Mouse (Mus musculus): ENCODE measurements around the gene Zpbp2.

DNA sequence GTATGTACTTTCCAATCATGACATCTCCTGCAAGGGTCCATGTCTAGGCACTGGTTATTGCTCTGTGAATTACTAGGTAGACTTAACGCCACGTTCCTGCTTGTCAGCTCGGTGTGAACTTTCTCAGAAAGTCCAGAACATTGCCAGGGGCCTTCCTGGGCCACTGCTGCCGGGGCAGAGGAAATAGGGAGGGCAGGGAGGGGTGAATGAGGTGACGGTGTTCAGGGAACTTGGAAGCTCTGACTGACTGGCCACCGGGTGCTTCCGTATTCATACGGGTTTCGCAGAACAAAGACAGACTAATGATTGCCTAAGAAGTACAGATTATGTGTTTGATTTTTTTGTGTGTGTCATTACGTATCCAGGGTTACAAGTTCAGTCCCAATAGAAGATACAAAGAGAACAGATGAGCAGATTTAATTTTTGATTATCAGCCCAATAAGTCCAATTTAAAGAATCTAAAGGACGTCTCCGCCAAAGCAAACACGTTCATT lies 13.1 kb downstream of the Zpbp2 start:
- TF ChIP-seq CTCF (IDR thresholded peaks at IDR 0.05; ENCODE audit: low read depth, low read length) (no peak), POLR2A (IDR thresholded peaks at IDR 0.05; ENCODE audit: extremely low read depth, insufficient read depth, low read length) (no peak)

Measured in liver, adult 2 months (tissue).